In genomic region chr12:16034691-16035515, GRCm38 (mm10) we compare ENCODE assay signal across 24 mouse cellular contexts.
DNase-seq lines count a peak whose midpoint lies in the region; ATAC-seq and TF ChIP-seq lines count a peak whose summit lies in the region.
"Had no signal": no experiment of that assay in that cellular context is flagged by ENCODE, and none has a peak within 500 bp of the region (broad histone marks: within the 10 kb centered on the region; RNA-seq: fewer than 3 reads in every experiment).

No protein-coding gene starts in this region.

- no peaks in the 10 kb centered on the region for H3K79me2 ChIP-seq in heart, adult 2 months (replicated peaks; ENCODE audit: control insufficient read depth, insufficient read depth, low read length)
- H3K79me2 ChIP-seq in liver, adult 2 months (ENCODE audit: control insufficient read depth, insufficient read depth, low read length), result no peaks in the 10 kb centered on the region

- intact Hi-C loops in heart, adult 2 months (cut with DNase I), result no loop called here

- no peaks in the 10 kb centered on the region for H3K4me1 ChIP-seq in heart, adult 2 months (ENCODE audit: control insufficient read depth, insufficient read depth, low read length)
- no peaks in the 10 kb centered on the region for H3K4me1 ChIP-seq in heart, embryonic 12.5 days (replicated peaks)
- H3K4me1 ChIP-seq in kidney, embryonic 15.5 days, result peaks cover 13% of the 10 kb centered on the region
- H3K4me1 ChIP-seq in liver, adult 2 months (ENCODE audit: control insufficient read depth, insufficient read depth, low read length), result no peaks in the 10 kb centered on the region; the same call in 1 of the 2 replicates
- no peaks in the 10 kb centered on the region for H3K4me1 ChIP-seq in liver, postnatal 0 days (ENCODE audit: insufficient read depth)
- H3K4me1 ChIP-seq: embryonic facial prominence, embryonic 13.5 days; heart, embryonic 10.5 days; heart, embryonic 15.5 days; hindbrain, embryonic 13.5 days had no signal

- no peak for DNase-seq in heart, adult 2 months
- no peak for DNase-seq in kidney, adult 9 months
- DNase-seq in liver, adult 2 months (ENCODE audit: extremely low read depth, low read depth, low spot score), result peak; percentile 90
- DNase-seq in liver, postnatal 0 days, result no peak
- DNase-seq in kidney, postnatal 14 days, result peak; percentile 27
- DNase-seq in thymus, postnatal 4 days, result no peak
- DNase-seq: adrenal gland, postnatal 14 days; cerebellum, adult 11-12 months; cerebellum, adult 9-10 months; cerebellum, postnatal 25 days; gastrocnemius, postnatal 10 days; heart, postnatal 14 days had no signal

- no peak for ATAC-seq in heart, embryonic 12.5 days (ENCODE audit: insufficient number of reproducible peaks, low FRiP score)
- ATAC-seq in kidney, embryonic 15.5 days (replicated peaks; ENCODE audit: low FRiP score), result peak; percentile 52; the same call in 1 of the 2 replicates
- no peak for ATAC-seq in liver, postnatal 0 days
- ATAC-seq: activated CD4-positive, CD25-positive, alpha-beta regulatory T cell, adult 4 months; forebrain, embryonic 14.5 days; hindbrain, postnatal 0 days had no signal

- H3K4me2 ChIP-seq in heart, embryonic 12.5 days, result no peak overlapping the region
- H3K4me2 ChIP-seq in kidney, embryonic 15.5 days, result no peak overlapping the region
- no peak overlapping the region for H3K4me2 ChIP-seq in liver, postnatal 0 days (ENCODE audit: low read depth, low read length)
- H3K4me2 ChIP-seq: embryonic facial prominence, embryonic 13.5 days; heart, embryonic 15.5 days; hindbrain, embryonic 13.5 days had no signal

- peak; percentile 37 for TF ChIP-seq CTCF in heart, adult 2 months (IDR thresholded peaks at IDR 0.05)
- peak; percentile 24; the same call in 1 of the 2 replicates for TF ChIP-seq CTCF in liver, adult 2 months (IDR thresholded peaks at IDR 0.05; ENCODE audit: low read depth, low read length)
- TF ChIP-seq CTCF in liver, postnatal 0 days (IDR thresholded peaks at IDR 0.05; ENCODE audit: low read depth), result no peak

- no peaks in the 10 kb centered on the region for H3K9me3 ChIP-seq in heart, embryonic 12.5 days (replicated peaks)
- H3K9me3 ChIP-seq in kidney, embryonic 15.5 days (replicated peaks), result no peaks in the 10 kb centered on the region
- no peaks in the 10 kb centered on the region for H3K9me3 ChIP-seq in liver, postnatal 0 days (ENCODE audit: low read length)
- H3K9me3 ChIP-seq: embryonic facial prominence, embryonic 13.5 days; forebrain, embryonic 10.5 days; G1E; heart, embryonic 10.5 days; heart, embryonic 15.5 days; hindbrain, embryonic 13.5 days had no signal

- TF ChIP-seq EP300 in heart, adult 2 months (IDR thresholded peaks at IDR 0.05; ENCODE audit: insufficient read depth, low read depth, low read length), result no peak
- no peak for TF ChIP-seq EP300 in liver, postnatal 0 days (IDR thresholded peaks at IDR 0.05; ENCODE audit: low read depth)

- no peaks in the 10 kb centered on the region for H3K27me3 ChIP-seq in heart, adult 2 months (ENCODE audit: control insufficient read depth, insufficient read depth, low read length)
- no peaks in the 10 kb centered on the region for H3K27me3 ChIP-seq in heart, embryonic 12.5 days (replicated peaks)
- no peaks in the 10 kb centered on the region for H3K27me3 ChIP-seq in kidney, embryonic 15.5 days
- no peaks in the 10 kb centered on the region for H3K27me3 ChIP-seq in liver, adult 2 months (ENCODE audit: control insufficient read depth, insufficient read depth, low read length)
- H3K27me3 ChIP-seq in liver, postnatal 0 days (ENCODE audit: insufficient read depth, low read length), result no peaks in the 10 kb centered on the region
- H3K27me3 ChIP-seq: embryonic facial prominence, embryonic 13.5 days; heart, embryonic 15.5 days; hindbrain, embryonic 13.5 days had no signal

- H3K27ac ChIP-seq in heart, adult 2 months, result no peak overlapping the region
- H3K27ac ChIP-seq in heart, embryonic 12.5 days (ENCODE audit: poor library complexity, severe bottlenecking), result no peak overlapping the region
- H3K27ac ChIP-seq in kidney, embryonic 15.5 days, result peak overlapping the region; percentile 1
- H3K27ac ChIP-seq in liver, adult 2 months (replicated peaks; ENCODE audit: insufficient read depth, low read depth, low read length), result no peak overlapping the region
- no peak overlapping the region for H3K27ac ChIP-seq in liver, postnatal 0 days (ENCODE audit: low read depth)
- H3K27ac ChIP-seq: embryonic facial prominence, embryonic 13.5 days; forebrain, embryonic 10.5 days; heart, embryonic 10.5 days; heart, embryonic 15.5 days; hindbrain, embryonic 13.5 days; hindbrain, postnatal 0 days had no signal

- H3K4me3 ChIP-seq in heart, adult 2 months, result no peak overlapping the region
- no peak overlapping the region for H3K4me3 ChIP-seq in heart, embryonic 12.5 days
- H3K4me3 ChIP-seq in kidney, embryonic 15.5 days (replicated peaks), result no peak overlapping the region
- no peak overlapping the region for H3K4me3 ChIP-seq in liver, adult 2 months (ENCODE audit: insufficient read depth, low read depth, low read length)
- no peak overlapping the region for H3K4me3 ChIP-seq in liver, postnatal 0 days (ENCODE audit: low read depth, low read length)
- H3K4me3 ChIP-seq: embryonic facial prominence, embryonic 13.5 days; erythroblast, embryonic 14.5 days; forebrain, embryonic 10.5 days; heart, embryonic 10.5 days; heart, embryonic 15.5 days; hindbrain, embryonic 13.5 days had no signal

- no peak for TF ChIP-seq POLR2A in heart, adult 2 months (IDR thresholded peaks at IDR 0.05; ENCODE audit: insufficient read depth, low read depth, low read length)
- no peak for TF ChIP-seq POLR2A in liver, adult 2 months (IDR thresholded peaks at IDR 0.05; ENCODE audit: extremely low read depth, insufficient read depth, low read length)

- no peak overlapping the region for H3K9ac ChIP-seq in heart, adult 2 months (ENCODE audit: low read depth, low read length)
- no peak overlapping the region for H3K9ac ChIP-seq in heart, embryonic 12.5 days
- no peak overlapping the region for H3K9ac ChIP-seq in kidney, embryonic 15.5 days
- H3K9ac ChIP-seq in liver, adult 2 months (ENCODE audit: low read depth, low read length), result no peak overlapping the region
- H3K9ac ChIP-seq in liver, postnatal 0 days (replicated peaks), result no peak overlapping the region
- H3K9ac ChIP-seq: embryonic facial prominence, embryonic 13.5 days; heart, embryonic 15.5 days; hindbrain, embryonic 13.5 days had no signal

- H3K36me3 ChIP-seq in heart, adult 2 months (ENCODE audit: control insufficient read depth, insufficient read depth, low read length), result no peaks in the 10 kb centered on the region
- H3K36me3 ChIP-seq in heart, embryonic 12.5 days, result no peaks in the 10 kb centered on the region
- no peaks in the 10 kb centered on the region for H3K36me3 ChIP-seq in kidney, embryonic 15.5 days
- no peaks in the 10 kb centered on the region for H3K36me3 ChIP-seq in liver, adult 2 months (ENCODE audit: control insufficient read depth, insufficient read depth, low read length)
- H3K36me3 ChIP-seq in liver, postnatal 0 days (replicated peaks; ENCODE audit: insufficient read depth, low read length), result no peaks in the 10 kb centered on the region
- H3K36me3 ChIP-seq: embryonic facial prominence, embryonic 13.5 days; forebrain, embryonic 10.5 days; G1E; heart, embryonic 10.5 days; heart, embryonic 15.5 days; hindbrain, embryonic 13.5 days had no signal

Comparison
In these comparisons a context has a peak if more than half of its experiments do, and no peak if none do; other contexts are left out.
1. DNase-seq: peak in liver, adult 2 months (single experiment) and kidney, postnatal 14 days (single experiment); none in heart, adult 2 months (0 of 2), kidney, adult 9 months (single experiment), liver, postnatal 0 days (single experiment) and thymus, postnatal 4 days (single experiment).